Mouse (Mus musculus): ENCODE data around the gene Gcnt1.

- TF ChIP-seq GATA1 (IDR thresholded peaks at IDR 0.05; ENCODE audit: low read length) (no peak), TAL1 (IDR thresholded peaks at IDR 0.05; ENCODE audit: low read length) (no peak)
These were observed 21.4 kb upstream of the Gcnt1 start, which contains the start of gene Rfk for GRCm38 (mm10) chr19:17393841-17394591.

Data from erythroblast, embryonic 14.5 days (primary cell).